Mouse (Mus musculus) kidney, postnatal 0 days (tissue): ENCODE measurements around the gene Ints1. TPM values are rescaled to one million over a fixed set of nuclear protein-coding genes. Genes with fewer than 3 reads are reported as not detected.
A peak's percentile ranks its signal among the peaks of the same experiment; 100 is the strongest.

Source experiments
- ATAC-seq: fragments of 200-750 bp; cut with Nextera tagmentation; replicated peaks from 2 replicates; pipeline ENCODE4 v1.8.0; 2017; ENCODE audit warnings: low read depth, moderate number of reproducible peaks, moderate TSS enrichment, moderate library complexity; ENCODE audit not compliant: low FRiP score
- DNase-seq: peaks from one replicate; pipeline ENCODE4 v3.0.0-alpha.2; 2016; ENCODE audit warnings: low spot score
- H3K27ac ChIP-seq: fragments of 300-500 bp; sonication (generic); 2 replicates; pipeline ENCODE4 v1.5.1; 2014; ENCODE audit warnings: mild to moderate bottlenecking
- H3K27me3 ChIP-seq: fragments of 300-500 bp; sonication (generic); 2 replicates; pipeline ENCODE4 v1.6.1; 2014; ENCODE audit warnings: low read length, mixed read lengths; ENCODE audit not compliant: insufficient read depth
- H3K36me3 ChIP-seq: fragments of 300-500 bp; sonication (generic); 2 replicates; pipeline ENCODE4 v1.6.1; 2014; ENCODE audit warnings: low read length, mixed read lengths; ENCODE audit not compliant: insufficient read depth
- H3K4me1 ChIP-seq: fragments of 300-500 bp; sonication (generic); replicated peaks from 2 replicates; pipeline ENCODE4 v1.6.1; 2014; ENCODE audit warnings: antibody characterized with exemption, low read length, mixed read lengths; ENCODE audit not compliant: insufficient read depth
- H3K4me2 ChIP-seq: fragments of 300-500 bp; sonication (generic); 2 replicates; pipeline ENCODE4 v1.6.1; 2014; ENCODE audit warnings: mild to moderate bottlenecking, low read length, moderate library complexity, mixed read lengths
- H3K4me3 ChIP-seq: fragments of 300-500 bp; sonication (generic); replicated peaks from 2 replicates; pipeline ENCODE4 v1.5.1; 2014; ENCODE audit warnings: low read depth, low read length
- H3K9ac ChIP-seq: fragments of 300-500 bp; sonication (generic); 2 replicates; pipeline ENCODE4 v1.6.1; 2014; ENCODE audit warnings: low read depth, low read length
- H3K9me3 ChIP-seq: fragments of 300-500 bp; sonication (generic); replicated peaks from 2 replicates; pipeline ENCODE4 v1.6.1; 2016; ENCODE audit warnings: low read length, inconsistent platforms, mixed read lengths
- CTCF ChIP-seq: IDR thresholded peaks from 2 replicates; pipeline ENCODE4 v1.5.1; 2016; ENCODE audit warnings: antibody characterized with exemption, low read depth, mild to moderate bottlenecking, moderate library complexity
- whole genome bisulfite sequencing: fragments of 180-500 bp; shearing (Covaris S2); extraction: QIAGEN DNeasy Blood & Tissue Kit; methylation state at CpG from one replicate; pipeline ENCODE4 v1.1.7; 2014; 5-methylcytosine and 5-hydroxymethylcytosine counted together
- polyA plus RNA-seq: library from polyadenylated mRNA; unstranded; fragments of >200 nt; fragmentation: Nextera tagmentation; extraction: Ambion mirVana; gene quantifications from 2 replicates; pipeline ENCODE4 v1.2.1, GENCODE M21; 2015

The Ints1 gene
- polyA plus RNA-seq, 1 experiment from 2014 or later = 17.9 TPM

- H3K4me1 ChIP-seq = peaks cover 3% of the 10 kb centered on the region; the same call in 1 of the 2 replicates
- 8% methylated on average over 12 of the region's 12 CpGs for WGBS
- no peaks in the 10 kb centered on the region for H3K9me3 ChIP-seq
- no peak overlapping the region for H3K27ac ChIP-seq
- peaks cover 19% of the 10 kb centered on the region for H3K36me3 ChIP-seq
- peak; percentile 61 for TF ChIP-seq CTCF
- H3K4me3 ChIP-seq = no peak overlapping the region
- H3K27me3 ChIP-seq = no peaks in the 10 kb centered on the region
- DNase-seq = peak; percentile 74
- ATAC-seq = peak; percentile 62
- H3K4me2 ChIP-seq = 0 out of 2 replicates have a peak overlapping the region, but pooled peaks have one; percentile 16
- no peak overlapping the region for H3K9ac ChIP-seq
Measured at GRCm38 (mm10) chr5:139803601-139804102, 28.2 kb upstream of the Ints1 start.

GRCm38 (mm10) chr5:139803165-139803564, 27.7 kb upstream of the Ints1 start:
- 70% methylated on average over 8 of the region's 8 CpGs for WGBS

DNA sequence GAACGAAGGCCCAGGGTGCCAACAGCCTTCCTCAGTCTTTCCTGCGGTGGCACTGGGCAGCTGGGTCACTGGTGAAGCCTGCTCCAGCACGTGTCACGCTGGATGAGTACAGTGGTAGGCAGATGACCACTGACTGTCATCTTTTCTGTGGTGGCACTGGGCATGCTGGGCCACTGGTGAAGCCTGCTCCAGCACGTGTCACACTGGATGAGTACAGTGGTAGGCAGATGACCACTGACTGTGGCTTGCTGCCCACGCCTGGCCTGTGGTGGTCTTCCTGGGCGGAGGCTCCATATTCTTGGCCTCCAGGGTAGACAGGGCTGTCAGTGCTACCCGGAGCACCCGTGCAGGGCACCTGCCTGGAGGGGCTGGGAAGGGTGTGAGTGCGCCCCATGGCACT, 26.4 kb upstream of the Ints1 start:
- Histone ChIP-seq H3K36me3 (peaks cover 19% of the 10 kb centered on the region), H3K27ac (no peak overlapping the region), H3K4me1 (peaks cover 21% of the 10 kb centered on the region), H3K27me3 (no peaks in the 10 kb centered on the region), H3K9ac (no peak overlapping the region), H3K9me3 (no peaks in the 10 kb centered on the region), H3K4me3 (no peak overlapping the region), H3K4me2 (no peak overlapping the region)
- ATAC-seq (no peak), DNase-seq (no peak)
- no peak for TF ChIP-seq CTCF
- 93% methylated on average over 10 of the region's 10 CpGs for WGBS

More at GRCm38 (mm10) chr5:139803165-139803564, 27.7 kb upstream of the Ints1 start:
- Histone ChIP-seq H3K4me1 (peaks cover 8% of the 10 kb centered on the region; the same call in 1 of the 2 replicates), H3K36me3 (peaks cover 19% of the 10 kb centered on the region), H3K27me3 (no peaks in the 10 kb centered on the region), H3K27ac (no peak overlapping the region), H3K9ac (no peak overlapping the region), H3K4me3 (no peak overlapping the region), H3K4me2 (no peak overlapping the region), H3K9me3 (no peaks in the 10 kb centered on the region)
- no peak for TF ChIP-seq CTCF
- no peak for DNase-seq
- ATAC-seq = no peak

DNA sequence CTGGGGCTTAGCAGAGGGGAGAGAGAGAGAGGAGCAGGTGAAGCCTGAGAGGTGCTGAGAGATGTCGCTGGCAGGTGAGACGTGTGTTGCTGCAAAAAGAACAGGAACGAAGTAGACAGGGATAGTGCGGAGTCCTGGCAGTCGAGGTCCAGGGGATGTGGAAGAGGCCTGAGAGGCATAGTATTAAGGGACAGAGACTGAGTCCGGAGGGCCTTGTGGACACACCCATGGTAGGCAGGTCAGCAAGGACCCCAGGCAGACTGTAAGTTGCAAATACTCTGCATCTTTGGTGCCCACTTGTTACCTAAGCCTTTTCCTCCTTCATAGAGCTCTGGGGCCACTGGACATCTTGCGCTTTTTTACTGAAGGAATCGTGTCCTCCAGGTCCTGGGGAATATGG, 25.8 kb upstream of the Ints1 start:
- Histone ChIP-seq H3K4me2 (no peak overlapping the region), H3K4me3 (no peak overlapping the region), H3K9ac (no peak overlapping the region), H3K4me1 (peaks cover 27% of the 10 kb centered on the region), H3K27me3 (no peaks in the 10 kb centered on the region), H3K27ac (no peak overlapping the region), H3K36me3 (peaks cover 19% of the 10 kb centered on the region), H3K9me3 (no peaks in the 10 kb centered on the region)
- no peak for DNase-seq
- 96% methylated on average over 8 of the region's 8 CpGs for WGBS
- no peak for ATAC-seq
- no peak for TF ChIP-seq CTCF

- no peak overlapping the region for H3K27ac ChIP-seq
- 88% methylated on average over 33 of the region's 33 CpGs for WGBS
- peaks cover 33% of the 10 kb centered on the region for H3K4me1 ChIP-seq
- no peak overlapping the region for H3K4me2 ChIP-seq
- DNase-seq = no peak
- H3K4me3 ChIP-seq = no peak overlapping the region
- no peak for ATAC-seq
- no peaks in the 10 kb centered on the region for H3K27me3 ChIP-seq
- peaks cover 19% of the 10 kb centered on the region for H3K36me3 ChIP-seq
- no peaks in the 10 kb centered on the region for H3K9me3 ChIP-seq
- no peak for TF ChIP-seq CTCF
- no peak overlapping the region for H3K9ac ChIP-seq
Measured at GRCm38 (mm10) chr5:139799801-139800590, 24.5 kb upstream of the Ints1 start.

DNA sequence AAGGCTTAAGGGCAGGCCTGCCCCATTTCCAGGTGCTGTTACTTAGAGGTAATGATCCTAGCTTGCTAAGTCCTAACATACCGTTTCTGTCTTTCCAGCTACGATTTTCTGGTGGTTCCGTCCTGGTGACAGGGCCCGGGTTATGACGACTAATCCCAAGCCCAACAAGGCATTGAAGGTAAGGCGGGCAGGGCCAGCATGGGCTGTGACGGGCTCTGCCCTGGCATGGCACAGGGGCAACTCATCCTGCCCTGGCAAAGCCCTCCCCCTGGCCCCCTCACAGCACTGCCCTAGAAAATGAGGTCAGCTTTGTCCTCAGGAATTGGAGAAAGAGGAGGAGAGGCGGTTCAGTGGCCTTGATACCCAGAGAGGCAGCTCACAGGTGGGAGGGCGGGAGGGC, 23.6 kb upstream of the Ints1 start:
- no peak for TF ChIP-seq CTCF
- no peak overlapping the region for H3K27ac ChIP-seq
- H3K9ac ChIP-seq = no peak overlapping the region
- no peaks in the 10 kb centered on the region for H3K9me3 ChIP-seq
- DNase-seq = no peak
- H3K27me3 ChIP-seq = no peaks in the 10 kb centered on the region
- H3K4me1 ChIP-seq = peaks cover 38% of the 10 kb centered on the region
- no peak for ATAC-seq
- H3K4me3 ChIP-seq = no peak overlapping the region
- WGBS = 90% methylated on average over 9 of the region's 9 CpGs
- peaks cover 19% of the 10 kb centered on the region for H3K36me3 ChIP-seq
- no peak overlapping the region for H3K4me2 ChIP-seq
